Mouse (Mus musculus): ENCODE measurements around the gene Fam184b.

GRCm38 (mm10) chr5:45572816-45573215 lies 66.6 kb downstream of the Fam184b start:
- TF ChIP-seq EP300 (IDR thresholded peaks at IDR 0.05; ENCODE audit: low read depth), result no peak
- TF ChIP-seq CTCF (IDR thresholded peaks at IDR 0.05; ENCODE audit: low read depth), result no peak

Data from heart, postnatal 0 days (tissue).